Mouse (Mus musculus) midbrain, embryonic 14.5 days (tissue): ENCODE measurements around the gene Klhdc3. TPM values are rescaled to one million over a fixed set of nuclear protein-coding genes. Genes with fewer than 3 reads are reported as not detected.

Source experiments
- ATAC-seq: fragments of 200-750 bp; cut with Nextera tagmentation; 2 replicates; pipeline ENCODE4 v1.8.0; 2017; ENCODE audit warnings: moderate number of reproducible peaks, moderate library complexity; ENCODE audit not compliant: low FRiP score, low TSS enrichment
- DNase-seq: peaks from one replicate; pipeline ENCODE4 v3.0.0-alpha.2; 2015
- H3K27ac ChIP-seq: fragments of 300-500 bp; sonication (generic); replicated peaks from 2 replicates; pipeline ENCODE4 v1.5.1; 2014; ENCODE audit warnings: mild to moderate bottlenecking, low read depth, low read length, moderate library complexity
- H3K27me3 ChIP-seq: fragments of 300-500 bp; sonication (generic); 2 replicates; pipeline ENCODE4 v1.6.1; 2014; ENCODE audit warnings: low read length, control low read depth, mixed read lengths; ENCODE audit not compliant: control insufficient read depth, insufficient read depth
- H3K36me3 ChIP-seq: fragments of 300-500 bp; sonication (generic); 2 replicates; pipeline ENCODE4 v1.6.1; 2014; ENCODE audit warnings: low read length, control low read depth; ENCODE audit not compliant: control insufficient read depth, insufficient read depth
- H3K4me1 ChIP-seq: fragments of 300-500 bp; sonication (generic); 2 replicates; pipeline ENCODE4 v1.6.1; 2014; ENCODE audit warnings: mild to moderate bottlenecking, antibody characterized with exemption, low read length, control low read depth; ENCODE audit not compliant: control insufficient read depth, insufficient read depth
- H3K4me2 ChIP-seq: fragments of 300-500 bp; sonication (generic); 2 replicates; pipeline ENCODE4 v1.6.1; 2014; ENCODE audit warnings: mild to moderate bottlenecking, low read length, moderate library complexity
- H3K4me3 ChIP-seq: fragments of 300-500 bp; sonication (generic); replicated peaks from 2 replicates; pipeline ENCODE4 v1.5.1; 2014; ENCODE audit warnings: low read depth, low read length
- H3K9ac ChIP-seq: fragments of 300-500 bp; sonication (generic); replicated peaks from 2 replicates; pipeline ENCODE4 v1.6.1; 2014; ENCODE audit warnings: mild to moderate bottlenecking, low read length, moderate library complexity
- H3K9me3 ChIP-seq: fragments of 300-500 bp; sonication (generic); 2 replicates; pipeline ENCODE4 v1.6.1; 2016; ENCODE audit warnings: low read length, control low read depth, mixed read lengths; ENCODE audit not compliant: control insufficient read depth
- WGBS: fragments of 180-500 bp; shearing (Covaris S2); extraction: QIAGEN DNeasy Blood & Tissue Kit; methylation state at CpG from one replicate; pipeline ENCODE4 v1.1.7; 2014; 5-methylcytosine and 5-hydroxymethylcytosine counted together
- polyA plus RNA-seq: library from polyadenylated mRNA; unstranded; fragments of >200 nt; fragmentation: Nextera tagmentation; extraction: Ambion mirVana; gene quantifications from 2 replicates; pipeline ENCODE4 v1.2.1, GENCODE M21; 2014

Klhdc3 gene
- polyA plus RNA-seq, 1 experiment from 2014 or later, result 141 TPM

- peak; percentile 70 for ATAC-seq
- H3K36me3 ChIP-seq, result peaks cover 27% of the 10 kb centered on the region
- H3K9me3 ChIP-seq, result no peaks in the 10 kb centered on the region
- H3K4me3 ChIP-seq, result peak within 1 kb of the TSS; percentile 72
- H3K9ac ChIP-seq, result peak within 1 kb of the TSS; percentile 73
- peak within 1 kb of the TSS; percentile 89 for H3K27ac ChIP-seq
- WGBS, result under 1% methylated on average over 53 of the region's 53 CpGs
- peak; percentile 98 for DNase-seq
- H3K4me1 ChIP-seq, result peaks cover 25% of the 10 kb centered on the region
- no peaks in the 10 kb centered on the region for H3K27me3 ChIP-seq
- peak within 1 kb of the TSS; percentile 95 for H3K4me2 ChIP-seq
Measured at GRCm38 (mm10) chr17:46645561-46646321, 35.0 kb downstream of the Klhdc3 start, which contains the start of the genes Klc4 and Mrpl2. Klc4 (minus strand) TSS chr17:46646022. Mrpl2 (plus strand) TSS chr17:46646229.

GRCm38 (mm10) chr17:46644916-46645475 is 35.7 kb downstream of the Klhdc3 start:
- Histone ChIP-seq H3K27me3 (no peaks in the 10 kb centered on the region), H3K4me1 (peaks cover 25% of the 10 kb centered on the region), H3K9ac (peak overlapping the region; percentile 73), H3K4me3 (peak overlapping the region; percentile 72), H3K4me2 (peak overlapping the region; percentile 95), H3K36me3 (peaks cover 35% of the 10 kb centered on the region), H3K27ac (peak overlapping the region; percentile 26; the same call in 1 of the 2 replicates), H3K9me3 (no peaks in the 10 kb centered on the region)
- no peak for ATAC-seq
- 12% methylated on average over 11 of the region's 11 CpGs for WGBS
- no peak for DNase-seq

DNA sequence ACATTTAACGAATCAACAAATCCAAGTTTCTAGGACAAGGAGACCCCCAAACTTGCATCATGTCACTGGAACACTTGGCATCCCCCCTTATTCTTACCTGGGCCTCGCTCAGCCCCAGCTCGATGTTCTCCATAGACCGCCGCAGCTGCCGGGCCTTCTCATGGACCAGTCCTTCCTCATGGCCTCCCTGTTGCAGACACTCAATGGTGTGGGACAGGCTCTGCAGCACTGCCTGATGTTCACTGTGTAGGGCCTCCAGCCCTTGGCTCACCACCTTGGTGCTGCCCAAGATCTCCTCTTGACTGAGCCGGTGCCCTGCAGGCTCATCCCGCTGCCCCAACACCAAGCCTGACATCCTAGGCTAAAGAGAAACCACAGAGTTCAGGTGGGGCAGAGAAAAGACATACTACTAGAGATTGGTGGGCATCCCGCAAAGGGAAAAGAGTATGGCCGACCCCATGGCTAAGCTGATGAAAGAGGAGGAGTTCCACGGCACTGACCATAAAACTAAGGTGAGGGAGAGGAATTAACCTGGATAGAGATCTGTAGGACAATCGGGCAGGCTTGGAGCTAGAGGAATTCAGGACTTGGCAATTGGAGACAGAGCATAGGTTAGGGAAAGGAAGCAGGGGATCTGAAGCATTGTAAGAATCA is 36.4 kb downstream of the Klhdc3 start:
- Histone ChIP-seq H3K27ac (no peak overlapping the region), H3K9me3 (no peaks in the 10 kb centered on the region), H3K9ac (peak overlapping the region; percentile 73; the same call in 1 of the 2 replicates), H3K4me3 (peak overlapping the region; percentile 72), H3K4me1 (peaks cover 19% of the 10 kb centered on the region), H3K4me2 (peak overlapping the region; percentile 95), H3K27me3 (no peaks in the 10 kb centered on the region), H3K36me3 (peaks cover 42% of the 10 kb centered on the region)
- ATAC-seq, result no peak
- 89% methylated on average over 12 of the region's 12 CpGs for WGBS
- DNase-seq, result no peak

DNA sequence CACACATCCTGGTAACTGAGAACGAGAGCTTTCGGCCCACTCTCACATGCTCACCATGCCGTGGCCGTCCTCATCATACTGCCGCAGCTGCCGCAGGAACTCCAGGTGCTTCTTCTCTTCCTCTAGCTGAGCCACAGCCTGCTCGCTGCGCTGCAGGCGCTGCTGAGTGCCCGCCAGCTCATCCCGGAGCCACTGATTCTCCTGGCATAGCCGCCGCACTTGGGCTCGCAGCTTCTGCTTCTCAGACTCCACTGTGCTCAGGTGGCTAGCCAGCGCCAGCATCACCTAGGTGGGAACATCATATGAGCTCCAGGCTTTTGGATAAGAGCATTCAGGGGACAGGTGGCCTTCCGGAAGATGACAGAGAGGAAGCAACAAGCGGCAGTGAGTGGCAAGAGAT is 38.7 kb downstream of the Klhdc3 start:
- Histone ChIP-seq H3K4me3 (no peak overlapping the region), H3K9ac (no peak overlapping the region), H3K4me1 (peaks cover 18% of the 10 kb centered on the region), H3K4me2 (no peak overlapping the region), H3K27me3 (no peaks in the 10 kb centered on the region), H3K27ac (no peak overlapping the region), H3K9me3 (no peaks in the 10 kb centered on the region), H3K36me3 (peaks cover 46% of the 10 kb centered on the region)
- DNase-seq (no peak), ATAC-seq (no peak)
- WGBS, result 95% methylated on average over 17 of the region's 17 CpGs

DNA sequence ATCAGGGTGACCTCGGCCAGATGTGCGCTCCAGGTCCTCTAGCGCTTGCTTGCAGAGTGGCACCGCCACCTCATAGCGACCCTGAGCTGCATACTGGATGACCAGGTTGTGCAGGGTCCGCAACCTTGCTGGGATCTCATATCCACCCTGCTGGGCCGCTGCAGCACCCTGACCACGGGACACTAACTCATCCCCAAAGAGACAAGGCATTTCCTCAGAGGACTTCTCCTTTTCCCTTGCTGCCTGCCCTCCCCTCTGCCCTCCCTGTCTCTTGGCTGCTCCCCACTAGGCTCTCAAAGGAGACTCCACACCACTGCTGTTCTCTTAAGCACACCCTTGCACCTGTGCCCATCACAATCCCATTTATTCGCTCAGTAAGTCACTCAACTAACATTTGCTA is 40.8 kb downstream of the Klhdc3 start:
- no peak for ATAC-seq
- H3K4me1 ChIP-seq, result peaks cover 7% of the 10 kb centered on the region
- H3K4me3 ChIP-seq, result no peak overlapping the region
- no peak overlapping the region for H3K4me2 ChIP-seq
- H3K36me3 ChIP-seq, result peaks cover 53% of the 10 kb centered on the region
- no peak for DNase-seq
- WGBS, result 85% methylated on average over 9 of the region's 9 CpGs
- H3K9me3 ChIP-seq, result no peaks in the 10 kb centered on the region
- no peak overlapping the region for H3K27ac ChIP-seq
- H3K27me3 ChIP-seq, result no peaks in the 10 kb centered on the region
- no peak overlapping the region for H3K9ac ChIP-seq

- DNase-seq (peak; percentile 87), ATAC-seq (no peak)
- Histone ChIP-seq H3K27me3 (no peaks in the 10 kb centered on the region), H3K4me2 (peak overlapping the region; percentile 24; the same call in 1 of the 2 replicates), H3K4me1 (no peaks in the 10 kb centered on the region), H3K27ac (no peak overlapping the region), H3K9ac (no peak overlapping the region), H3K9me3 (no peaks in the 10 kb centered on the region), H3K36me3 (peaks cover 60% of the 10 kb centered on the region), H3K4me3 (no peak overlapping the region)
- 29% methylated on average over 15 of the region's 15 CpGs for WGBS
Measured at GRCm38 (mm10) chr17:46636831-46637523, 43.7 kb downstream of the Klhdc3 start.

GRCm38 (mm10) chr17:46629685-46630441 is 50.9 kb downstream of the Klhdc3 start:
- WGBS, result 6% methylated on average over 12 of the region's 12 CpGs

More at GRCm38 (mm10) chr17:46629685-46630441, 50.9 kb downstream of the Klhdc3 start:
- H3K4me2 ChIP-seq, result peak overlapping the region; percentile 78
- no peaks in the 10 kb centered on the region for H3K27me3 ChIP-seq
- ATAC-seq (peak; percentile 62), DNase-seq (no peak)
- peaks cover 36% of the 10 kb centered on the region for H3K36me3 ChIP-seq
- H3K27ac ChIP-seq, result peak overlapping the region; percentile 89
- peaks cover 26% of the 10 kb centered on the region for H3K4me1 ChIP-seq
- H3K4me3 ChIP-seq, result peak overlapping the region; percentile 93
- no peak overlapping the region; the same call in 1 of the 2 replicates for H3K9ac ChIP-seq
- no peaks in the 10 kb centered on the region for H3K9me3 ChIP-seq
